Mouse (Mus musculus) A20 (cell line): ENCODE results near the gene Rab40c.

Source experiments
- DNase-seq: peaks from one replicate; pipeline ENCODE4 v3.0.0-alpha.2; 2011; ENCODE audit warnings: low read depth, low spot score

Rab40c gene

DNA sequence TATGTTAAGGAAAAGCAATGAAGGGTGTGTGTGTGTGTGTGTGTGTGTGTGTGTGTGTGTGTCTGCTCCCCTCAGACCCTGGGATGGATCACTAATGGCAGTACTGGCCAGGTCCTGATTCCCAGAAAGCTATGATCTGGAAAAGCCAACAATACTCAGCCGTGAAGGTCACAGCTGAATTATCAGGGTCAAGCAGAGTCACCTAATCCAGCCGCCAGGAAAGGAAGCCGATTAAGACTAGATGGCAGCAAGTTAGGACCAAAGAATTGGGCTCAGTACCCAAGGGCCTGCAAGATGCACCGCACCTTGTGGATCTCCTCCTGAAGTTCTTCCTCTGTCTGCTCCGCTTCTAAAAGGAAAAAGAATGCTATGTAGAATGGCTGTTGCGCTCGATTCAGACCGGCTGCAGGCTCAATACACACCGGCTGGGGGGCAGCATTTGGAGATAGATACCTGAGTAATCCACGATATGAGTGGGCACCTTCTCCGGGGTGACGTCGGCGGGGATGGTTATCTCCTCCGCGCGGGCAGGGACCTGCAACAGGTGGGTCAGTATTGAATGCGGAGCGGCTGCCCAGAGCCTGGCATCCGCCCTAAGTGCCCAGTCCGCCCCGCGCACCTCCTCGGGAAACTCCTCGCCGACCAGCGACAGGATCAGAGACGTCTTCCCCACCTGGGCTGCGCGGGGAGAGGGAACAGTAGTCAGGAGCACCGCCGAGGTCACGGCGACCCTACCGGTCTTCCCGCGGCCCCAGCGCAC is 75.7 kb downstream of the Rab40c start:
- DNase-seq, result no peak

GRCm38 (mm10) chr17:25843122-25843521 is 76.4 kb downstream of the Rab40c start:
- DNase-seq, result no peak

DNA sequence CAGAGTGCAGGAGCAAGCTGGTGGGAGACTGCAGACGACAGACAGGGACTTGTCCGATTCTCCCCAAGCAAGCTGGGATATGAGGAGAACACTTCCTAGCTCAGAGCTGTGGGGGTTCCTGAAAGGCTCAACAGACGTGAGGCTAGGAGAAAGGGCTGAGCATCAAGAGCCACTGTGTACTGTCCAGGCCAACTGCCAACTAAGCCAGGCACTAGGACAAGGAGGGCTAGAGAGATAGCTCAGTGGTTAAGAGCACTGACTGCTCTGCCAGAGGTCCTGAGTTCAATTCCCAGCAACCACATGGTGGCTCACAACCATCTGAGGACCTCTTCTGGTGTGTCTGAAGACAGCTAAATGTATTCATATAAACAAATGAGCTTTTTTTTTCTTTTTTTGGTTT is 77.0 kb downstream of the Rab40c start:
- no peak for DNase-seq

DNA sequence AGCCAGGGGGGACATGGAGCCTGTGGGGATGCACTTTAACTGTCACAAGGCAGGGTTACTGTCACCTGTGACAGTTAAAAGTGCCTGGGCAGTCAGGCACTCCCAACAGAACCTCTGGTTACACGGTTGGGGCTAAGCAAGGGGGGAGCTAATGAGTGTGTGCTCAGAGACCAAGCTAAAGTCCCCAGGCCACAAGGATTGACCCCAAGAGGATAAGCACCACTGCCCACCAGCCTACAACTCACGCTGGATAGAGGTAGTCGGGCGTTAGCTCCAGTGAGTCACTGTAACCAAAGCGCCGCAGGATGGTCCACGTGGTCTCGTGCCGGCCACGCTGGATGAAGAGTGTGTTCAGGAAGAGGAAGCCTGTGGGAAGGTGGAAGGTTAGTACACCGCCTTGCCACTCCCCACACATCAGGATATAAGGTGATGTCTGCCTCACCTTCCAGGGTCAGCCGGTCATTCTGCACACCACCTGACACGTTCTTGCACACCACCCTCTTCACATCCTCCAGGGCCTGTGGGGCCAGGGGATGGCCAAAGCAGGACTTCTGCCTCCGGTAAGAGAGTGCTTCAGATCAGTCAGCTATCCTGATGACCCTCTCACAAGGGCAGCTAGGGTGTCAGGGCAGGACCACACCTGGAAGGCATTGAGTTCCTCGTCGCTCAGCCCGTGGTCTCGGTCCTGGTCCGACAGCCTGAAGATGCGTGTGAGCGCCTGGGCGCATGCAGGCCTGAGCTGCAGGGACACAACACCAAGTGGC is 78.2 kb downstream of the Rab40c start, which contains the start of gene Gm20683:
Gene Gm20683, minus strand, starts transcription at position 647 of the 764 bp plus-strand sequence.
- DNase-seq, result no peak

DNA sequence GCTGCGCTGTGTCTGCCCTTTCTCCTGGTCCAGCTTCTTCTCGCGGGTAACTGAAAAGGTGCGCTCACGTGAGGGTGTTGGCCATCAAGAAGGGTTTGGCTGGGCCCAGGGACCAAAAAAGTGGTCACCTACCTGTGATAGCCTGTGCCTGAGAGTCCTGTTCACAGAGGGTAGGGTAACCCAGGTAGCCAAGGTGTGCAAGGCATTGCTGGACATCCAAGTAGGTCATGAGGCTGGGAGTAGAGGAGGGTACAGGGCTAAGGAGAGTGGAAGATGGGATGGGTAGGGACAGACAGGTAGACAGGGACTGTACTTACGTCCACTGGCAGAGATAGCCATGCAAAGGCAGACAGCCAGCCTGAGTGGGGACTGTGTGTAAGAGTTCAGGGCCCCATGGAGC is 79.0 kb downstream of the Rab40c start:
- DNase-seq, result no peak

DNA sequence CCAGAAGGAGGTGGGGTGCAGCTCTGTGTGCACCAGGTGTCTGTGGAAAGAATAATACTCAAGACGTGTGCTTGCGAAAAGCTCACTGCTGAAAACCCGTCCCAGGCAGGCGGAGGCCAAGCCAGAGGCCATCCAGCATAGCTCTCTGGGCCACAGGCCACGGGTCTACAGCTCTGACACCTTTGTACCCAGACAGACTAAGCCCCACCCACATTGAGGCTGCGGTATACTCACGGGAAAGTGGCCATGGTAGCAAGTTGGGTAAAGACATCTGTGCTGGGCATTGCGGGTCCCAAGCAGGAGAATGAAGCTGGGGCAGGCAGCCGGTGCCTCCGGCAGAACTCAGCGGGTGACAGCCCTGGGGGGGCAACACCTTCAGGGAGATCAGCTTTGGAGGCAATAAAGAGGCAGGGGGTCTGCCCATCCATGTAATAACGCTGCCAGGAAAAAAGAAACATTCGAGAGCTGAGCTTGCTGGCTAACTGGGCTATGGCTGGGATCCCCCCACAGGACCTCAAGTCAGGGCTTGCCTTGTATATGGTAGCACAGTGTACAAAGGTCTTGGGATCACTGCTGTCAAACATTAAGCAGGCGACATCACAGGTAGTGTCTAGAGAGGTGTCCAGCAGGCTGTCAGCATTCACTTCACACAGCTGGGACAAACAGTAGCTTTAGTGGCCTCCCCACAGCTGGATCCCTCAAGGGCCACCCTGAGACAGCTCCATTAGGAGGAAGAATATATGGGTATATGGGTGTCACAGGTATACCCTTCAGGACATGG is 79.9 kb downstream of the Rab40c start:
- no peak for DNase-seq

DNA sequence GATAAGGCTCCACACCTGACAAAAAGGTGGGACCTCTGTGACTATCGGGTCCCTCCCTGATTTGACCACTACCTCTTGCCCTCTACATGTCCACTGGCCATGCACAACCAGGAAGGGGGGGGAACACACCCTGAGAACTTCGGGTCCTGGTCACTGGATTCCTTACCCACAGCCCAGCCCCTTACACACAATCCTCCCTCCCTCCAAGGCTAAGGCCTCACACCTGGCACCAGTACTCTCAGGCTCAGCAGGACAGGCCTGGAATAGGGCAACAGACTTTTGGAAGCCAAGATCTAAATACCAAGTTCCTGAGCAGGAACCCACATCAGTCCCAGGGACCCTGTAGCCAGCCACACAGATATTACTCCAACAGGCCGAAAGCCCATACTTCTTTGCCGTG is 80.6 kb downstream of the Rab40c start:
- no peak for DNase-seq

DNA sequence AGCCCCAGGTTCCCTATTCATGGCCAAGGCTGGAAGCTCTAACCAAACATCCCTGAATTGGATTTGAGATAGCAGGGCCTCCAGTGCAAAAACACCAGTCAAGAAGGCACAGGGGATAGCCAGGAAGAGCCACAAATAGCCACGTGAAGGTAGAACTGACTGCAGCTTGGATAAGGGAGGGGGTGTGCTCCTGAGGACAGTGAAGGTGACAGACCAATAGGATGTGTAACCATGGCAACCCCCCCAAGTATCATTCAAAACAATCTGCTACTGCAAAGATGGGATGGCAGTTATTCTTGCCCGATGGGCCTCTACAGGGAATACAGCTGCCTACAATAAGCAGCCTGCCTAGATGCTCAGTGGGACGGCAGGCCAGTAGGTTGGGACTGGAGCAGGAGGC is 82.0 kb downstream of the Rab40c start:
- no peak for DNase-seq

GRCm38 (mm10) chr17:25837076-25837410 is 82.5 kb downstream of the Rab40c start, which contains the start of gene Rhbdl1:
TSS of gene Rhbdl1 (minus strand) at chr17:25837295.
- no peak for DNase-seq

DNA sequence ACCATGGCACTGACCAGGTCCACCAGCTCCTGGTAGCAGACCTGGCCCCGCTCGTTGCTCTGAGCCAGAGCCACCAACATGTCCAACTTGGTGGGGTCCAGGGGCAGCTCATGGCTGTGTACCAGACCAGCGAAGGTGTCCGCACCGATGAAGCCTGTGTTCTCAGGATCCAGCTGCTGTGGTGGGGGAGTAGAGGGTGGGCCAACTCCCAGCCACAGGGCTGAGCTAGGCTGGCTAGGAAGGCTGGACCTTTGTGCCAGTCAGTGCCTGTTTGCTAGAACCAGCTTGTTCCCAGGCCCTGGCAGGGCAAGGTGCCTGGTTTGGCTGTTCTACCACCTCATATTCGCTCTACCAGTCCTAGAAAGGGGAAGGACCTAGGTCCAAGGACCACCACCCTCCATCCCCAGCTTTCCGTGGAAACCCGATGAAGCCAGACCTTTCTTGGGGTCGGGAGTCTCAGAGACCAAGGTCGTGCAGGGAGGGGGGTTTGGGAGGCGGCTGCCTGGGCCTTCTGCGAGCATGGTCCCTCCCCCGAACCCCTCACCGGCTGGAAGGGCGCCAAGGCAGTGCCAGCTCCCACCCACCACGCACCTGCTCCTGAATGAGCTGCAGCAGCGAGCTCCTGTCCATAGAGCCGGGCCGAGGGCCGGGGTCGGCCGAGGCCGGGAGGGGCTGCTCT is 83.0 kb downstream of the Rab40c start:
- no peak for DNase-seq

- no peak for DNase-seq
Observed at GRCm38 (mm10) chr17:25835816-25836215, 83.7 kb downstream of the Rab40c start.

DNA sequence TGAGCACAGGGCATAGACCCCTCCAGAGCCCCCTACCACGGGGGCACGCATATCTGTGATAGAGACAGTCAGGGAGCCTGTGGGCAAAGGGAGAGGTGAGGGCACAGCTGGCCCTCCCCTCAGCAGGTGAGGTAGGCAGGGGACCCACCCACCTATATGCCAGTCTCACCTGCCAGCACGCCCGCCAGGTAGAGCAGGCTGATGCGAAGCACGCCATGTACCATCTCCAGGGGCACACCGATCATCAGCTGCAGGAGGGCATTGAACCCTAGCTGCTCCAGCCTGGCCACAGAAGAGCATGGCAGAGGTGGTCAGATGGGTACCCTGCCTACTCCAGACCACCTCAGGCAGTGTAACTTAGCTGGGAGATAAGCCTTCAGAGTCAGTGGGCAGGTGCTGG is 84.2 kb downstream of the Rab40c start:
- no peak for DNase-seq

GRCm38 (mm10) chr17:25834595-25835222 is 84.8 kb downstream of the Rab40c start:
- DNase-seq, result no peak

- DNase-seq, result no peak
Observed at GRCm38 (mm10) chr17:25833961-25834594, 85.4 kb downstream of the Rab40c start.

DNA sequence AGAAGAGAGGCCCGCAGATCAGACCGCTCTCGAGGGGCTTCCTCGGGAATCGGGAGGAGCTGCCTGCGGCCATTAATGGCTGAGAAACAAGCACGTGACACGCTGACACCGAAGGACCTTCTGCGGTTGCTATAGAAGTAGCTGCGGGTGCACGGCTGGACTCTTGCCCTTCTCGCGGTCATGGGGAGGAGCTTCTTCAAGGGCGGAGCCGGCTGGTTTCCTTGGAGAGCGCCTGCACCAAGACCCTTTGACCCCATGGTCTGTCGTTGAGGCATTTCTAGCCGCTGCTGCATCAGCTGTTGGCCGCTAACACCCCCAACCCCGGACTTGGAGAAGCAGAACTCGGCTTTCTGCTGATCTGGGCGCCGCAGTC is 86.2 kb downstream of the Rab40c start, which contains the start of gene Stub1:
Gene Stub1, minus strand, starts transcription at position 114 of the 373 bp plus-strand sequence.
- peak; percentile 83 for DNase-seq

- peak; percentile 99 for DNase-seq
Observed at GRCm38 (mm10) chr17:25832436-25833290, 86.9 kb downstream of the Rab40c start.
